Mouse (Mus musculus) lung, embryonic 16.5 days (tissue): ENCODE measurements around the gene Gpr50. TPM values are rescaled to one million over a fixed set of nuclear protein-coding genes. Genes with fewer than 3 reads are reported as not detected.

ENCODE experiments used
- ATAC-seq: fragments of 200-750 bp; cut with Nextera tagmentation; 2 replicates; pipeline ENCODE4 v1.8.0; 2017; ENCODE audit warnings: low read depth, mild to moderate bottlenecking, moderate library complexity
- H3K27ac ChIP-seq: fragments of 300-500 bp; sonication (generic); 2 replicates; pipeline ENCODE4 v1.5.1; 2014; ENCODE audit warnings: mild to moderate bottlenecking, control low read depth, low read length
- H3K27me3 ChIP-seq: fragments of 300-500 bp; sonication (generic); 2 replicates; pipeline ENCODE4 v1.6.1; 2014; ENCODE audit warnings: low read depth, low read length, mixed read lengths; ENCODE audit not compliant: control insufficient read depth, insufficient read depth
- H3K36me3 ChIP-seq: fragments of 300-500 bp; sonication (generic); 2 replicates; pipeline ENCODE4 v1.6.1; 2014; ENCODE audit warnings: low read length; ENCODE audit not compliant: control insufficient read depth, insufficient read depth
- H3K4me1 ChIP-seq: fragments of 300-500 bp; sonication (generic); replicated peaks from 2 replicates; pipeline ENCODE4 v1.6.1; 2014; ENCODE audit warnings: low read length, mixed read lengths; ENCODE audit not compliant: control insufficient read depth, insufficient read depth
- H3K4me2 ChIP-seq: fragments of 300-500 bp; sonication (generic); 2 replicates; pipeline ENCODE4 v1.6.1; 2014; ENCODE audit warnings: low read depth, low read length, control low read depth
- H3K4me3 ChIP-seq: fragments of 300-500 bp; sonication (generic); 2 replicates; pipeline ENCODE4 v1.5.1; 2014; ENCODE audit warnings: mild to moderate bottlenecking, low read length, control low read depth
- H3K9ac ChIP-seq: fragments of 300-500 bp; sonication (generic); 2 replicates; pipeline ENCODE4 v1.6.1; 2014; ENCODE audit warnings: low read length, control low read depth
- H3K9me3 ChIP-seq: fragments of 300-500 bp; sonication (generic); 2 replicates; pipeline ENCODE4 v1.6.1; 2016; ENCODE audit warnings: low read length; ENCODE audit not compliant: control insufficient read depth
- WGBS: fragments of 180-500 bp; shearing (Covaris S2); extraction: QIAGEN DNeasy Blood & Tissue Kit; methylation state at CpG from one replicate; pipeline ENCODE4 v1.1.7; 2014; 5-methylcytosine and 5-hydroxymethylcytosine counted together
- polyA plus RNA-seq: library from polyadenylated mRNA; unstranded; fragments of >200 nt; fragmentation: Nextera tagmentation; extraction: Ambion mirVana; gene quantifications from 2 replicates; pipeline ENCODE4 v1.2.1, GENCODE M21; 2015

The Gpr50 gene
- polyA plus RNA-seq, 1 experiment from 2014 or later, result 0.24 TPM

DNA sequence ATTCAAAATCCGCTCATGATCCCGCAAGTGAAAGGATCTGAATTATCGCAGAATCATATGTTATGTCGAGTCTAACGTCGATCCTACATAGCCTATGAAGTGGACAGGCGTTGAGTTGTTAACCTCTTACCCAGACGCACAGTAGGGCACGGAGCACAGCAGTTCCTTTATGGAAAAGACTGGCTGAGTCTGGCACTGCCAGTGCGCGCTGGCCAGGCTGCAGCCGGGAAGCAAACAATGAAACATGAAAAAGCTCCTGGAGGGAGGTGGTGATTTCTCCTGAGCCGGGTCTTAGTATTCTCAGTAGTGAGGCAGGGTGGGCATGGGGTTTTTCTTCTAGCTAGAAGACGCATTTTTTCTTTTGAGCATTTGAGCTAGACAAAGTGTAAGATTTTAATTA, 1.7 kb upstream of the Gpr50 start:
- 0 out of 2 replicates have a peak overlapping the region, but pooled peaks have one; percentile 3 for H3K4me3 ChIP-seq
- peaks cover 48% of the 10 kb centered on the region for H3K27me3 ChIP-seq
- 16% methylated on average over 14 of the region's 14 CpGs for WGBS
- H3K4me1 ChIP-seq, result no peaks in the 10 kb centered on the region
- H3K36me3 ChIP-seq, result no peaks in the 10 kb centered on the region
- H3K27ac ChIP-seq, result no peak overlapping the region
- no peak overlapping the region for H3K9ac ChIP-seq
- peaks cover 9% of the 10 kb centered on the region for H3K9me3 ChIP-seq
- no peak for ATAC-seq
- no peak overlapping the region for H3K4me2 ChIP-seq

DNA sequence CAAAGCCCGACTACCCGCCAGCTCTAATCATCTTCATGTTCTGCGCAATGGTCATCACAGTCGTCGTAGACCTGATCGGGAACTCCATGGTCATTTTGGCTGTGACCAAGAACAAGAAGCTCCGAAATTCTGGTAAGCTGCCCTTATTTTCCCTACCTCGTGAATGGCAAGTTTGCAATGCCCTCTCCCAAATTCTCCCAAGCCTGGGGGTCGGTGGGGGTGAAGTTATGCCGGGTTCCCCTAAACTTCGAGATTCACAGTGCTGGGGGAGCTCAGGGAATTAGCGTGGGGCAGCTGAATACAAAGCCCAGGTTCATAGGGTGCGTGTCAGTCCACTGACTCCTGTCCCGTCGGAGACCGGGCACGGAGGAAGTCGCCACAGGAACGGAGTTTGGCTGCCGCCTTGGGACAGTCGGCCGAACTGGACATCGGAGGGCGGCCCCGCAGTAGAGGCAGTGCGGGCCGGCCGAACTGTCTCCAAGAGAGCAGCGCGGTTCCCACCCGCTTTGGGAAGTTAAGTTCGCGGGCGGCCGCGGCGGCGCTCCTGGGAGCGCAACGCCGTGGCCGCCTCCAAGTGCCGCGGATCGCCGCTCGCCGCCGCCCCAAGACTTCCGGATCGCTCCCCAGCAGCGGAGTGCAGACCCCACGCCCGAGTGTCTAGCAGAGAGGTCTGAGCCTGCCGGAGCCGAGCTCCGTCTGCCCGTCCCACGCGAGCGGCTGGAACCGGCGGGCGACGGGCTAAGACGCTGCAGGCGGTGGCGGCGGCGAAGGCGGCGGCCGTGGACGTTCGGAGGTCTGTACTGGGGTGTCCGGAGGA, 612 bp downstream of the Gpr50 start:
- peak overlapping the region; percentile 30 for H3K9ac ChIP-seq
- no peaks in the 10 kb centered on the region for H3K4me1 ChIP-seq
- H3K27me3 ChIP-seq, result peaks cover 56% of the 10 kb centered on the region
- 0 out of 2 replicates have a peak, but pooled peaks have one; percentile 31 for ATAC-seq
- H3K36me3 ChIP-seq, result no peaks in the 10 kb centered on the region
- H3K4me2 ChIP-seq, result peak overlapping the region; percentile 62
- peaks cover 9% of the 10 kb centered on the region for H3K9me3 ChIP-seq
- peak overlapping the region; percentile 46 for H3K4me3 ChIP-seq
- H3K27ac ChIP-seq, result no peak overlapping the region
- WGBS, result 20% methylated on average over 41 of the region's 76 CpGs

DNA sequence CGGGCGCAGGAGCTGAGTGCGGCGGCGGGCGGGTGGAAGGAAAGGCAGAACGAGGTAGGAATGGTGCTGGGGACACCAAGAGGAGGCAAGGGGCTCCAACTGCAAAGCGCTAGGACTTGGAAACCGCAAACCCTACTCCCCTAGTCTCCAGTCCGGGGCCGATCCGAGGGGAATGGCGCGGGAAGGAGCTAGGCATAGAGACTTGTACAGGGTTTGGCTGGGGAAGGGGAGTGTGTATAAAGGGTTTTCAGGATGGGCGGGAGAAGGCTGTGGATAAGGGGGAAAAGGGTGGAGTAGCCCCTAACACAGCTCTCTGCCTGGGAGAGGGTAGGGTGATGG, 1.2 kb downstream of the Gpr50 start:
- WGBS, result 13% methylated on average over 14 of the region's 15 CpGs
- H3K9ac ChIP-seq, result peak overlapping the region; percentile 30
- H3K4me1 ChIP-seq, result no peaks in the 10 kb centered on the region
- peak overlapping the region; percentile 62 for H3K4me2 ChIP-seq
- peak overlapping the region; percentile 46 for H3K4me3 ChIP-seq
- H3K9me3 ChIP-seq, result peaks cover 9% of the 10 kb centered on the region
- no peaks in the 10 kb centered on the region for H3K36me3 ChIP-seq
- H3K27ac ChIP-seq, result no peak overlapping the region
- peaks cover 52% of the 10 kb centered on the region for H3K27me3 ChIP-seq
- ATAC-seq, result no peak

DNA sequence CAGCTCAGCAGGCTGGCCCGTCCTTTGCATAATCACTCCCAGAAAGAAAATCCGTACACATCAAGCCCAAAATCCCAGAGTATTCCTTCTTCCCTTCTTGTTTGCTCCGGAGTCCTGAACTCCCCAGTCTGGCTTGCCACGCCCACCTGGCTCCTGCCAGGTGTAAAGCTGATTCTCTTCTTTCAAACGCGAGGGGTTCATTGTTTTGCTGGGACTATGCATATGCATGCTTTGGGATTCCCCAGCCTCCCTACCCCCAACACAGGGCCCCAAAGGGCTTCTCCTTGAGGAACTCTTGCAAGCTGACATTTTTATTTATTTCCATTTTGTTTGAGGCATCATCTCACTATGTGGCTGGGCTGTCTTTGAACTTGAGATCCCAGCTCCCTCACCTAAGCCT, 6.8 kb downstream of the Gpr50 start:
- Histone ChIP-seq H3K4me1 (no peaks in the 10 kb centered on the region), H3K27ac (no peak overlapping the region), H3K9ac (no peak overlapping the region), H3K4me2 (no peak overlapping the region), H3K4me3 (no peak overlapping the region), H3K27me3 (peaks cover 15% of the 10 kb centered on the region), H3K9me3 (no peaks in the 10 kb centered on the region), H3K36me3 (no peaks in the 10 kb centered on the region)
- 19% methylated on average over 6 of the region's 6 CpGs for WGBS
- no peak for ATAC-seq

DNA sequence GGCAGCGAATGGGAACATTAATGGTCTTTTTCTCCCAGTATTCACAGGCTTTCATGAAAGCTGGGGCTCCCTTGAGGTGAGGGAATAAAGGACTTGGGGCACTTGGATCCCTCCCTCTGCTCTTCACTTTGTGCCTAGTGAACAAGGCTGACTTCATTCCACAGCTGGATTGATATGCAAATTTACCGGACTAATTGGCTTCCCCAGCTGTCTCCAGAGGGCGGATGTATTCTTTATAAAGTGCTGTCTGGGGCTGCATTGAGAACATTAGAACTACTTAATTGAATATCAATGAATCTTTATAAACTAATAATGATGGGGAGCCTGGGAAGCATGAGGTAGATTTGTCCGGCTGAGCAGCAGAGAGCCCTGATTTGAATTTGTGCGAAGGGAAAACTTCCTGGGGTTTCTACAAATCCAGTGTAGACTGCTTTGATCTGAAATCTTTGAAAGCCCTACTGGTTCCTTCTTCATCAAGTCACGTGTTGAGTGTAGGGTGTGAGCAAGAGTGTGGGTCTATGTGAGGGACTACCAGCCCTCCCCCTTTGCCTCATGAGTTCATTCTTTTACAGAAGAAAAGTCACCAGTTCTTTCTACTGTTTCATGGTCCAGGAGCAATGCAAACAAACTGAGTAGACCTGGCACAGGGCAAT, 37.5 kb downstream of the Gpr50 start:
- WGBS, result 24% methylated on average over 6 of the region's 6 CpGs
- Histone ChIP-seq H3K27me3 (no peaks in the 10 kb centered on the region), H3K4me1 (no peaks in the 10 kb centered on the region), H3K4me3 (no peak overlapping the region), H3K4me2 (no peak overlapping the region), H3K27ac (no peak overlapping the region), H3K36me3 (no peaks in the 10 kb centered on the region), H3K9me3 (no peaks in the 10 kb centered on the region), H3K9ac (no peak overlapping the region)
- ATAC-seq, result no peak

Other genes with a start within 250 kb of the Gpr50 start
- 33.7 and 34.7 TPM in 2 replicates for gene Cd99l2, start 170.8 kb upstream of the Gpr50 start, polyA plus RNA-seq
- 210 and 238 TPM in 2 replicates for gene Hmgb3, start 107.7 kb upstream of the Gpr50 start, polyA plus RNA-seq
- 47.2 and 50.2 TPM in 2 replicates for gene Vma21, start 152.3 kb downstream of the Gpr50 start, polyA plus RNA-seq